Mouse (Mus musculus) heart, embryonic 14.5 days (tissue): Measurements from ENCODE around the gene Gm10447. TPM values are rescaled to one million over a fixed set of nuclear protein-coding genes. Genes with fewer than 3 reads are reported as not detected.
A peak's percentile ranks its signal among the peaks of the same experiment; 100 is the strongest.

Source experiments
- ATAC-seq: fragments of 200-750 bp; cut with Nextera tagmentation; 2 replicates; pipeline ENCODE4 v1.8.0; 2017; ENCODE audit warnings: low read depth, moderate TSS enrichment; ENCODE audit not compliant: insufficient number of reproducible peaks, insufficient read depth, low FRiP score
- H3K27ac ChIP-seq, 2 experiments: fragments of 200-500 bp in 1 of 2; fragments of 300-500 bp in 1 of 2; sonication (generic) in 1 of 2; replicated peaks in 1 of 2; 2 replicates each; pipeline ENCODE4 v1.5.1; 2012 to 2014; ENCODE audit warnings: low read depth in 2 of 2, low read length in 2 of 2, control low read depth in 1 of 2, mild to moderate bottlenecking in 1 of 2, mixed read lengths in 1 of 2; ENCODE audit not compliant: control insufficient read depth in 1 of 2, insufficient read depth in 1 of 2
- H3K27me3 ChIP-seq: fragments of 300-500 bp; sonication (generic); 2 replicates; pipeline ENCODE4 v1.6.1; 2014; ENCODE audit warnings: mild to moderate bottlenecking, low read length, control low read depth; ENCODE audit not compliant: control insufficient read depth, insufficient read depth
- H3K36me3 ChIP-seq: fragments of 300-500 bp; sonication (generic); 2 replicates; pipeline ENCODE4 v1.6.1; 2014; ENCODE audit warnings: mild to moderate bottlenecking, control low read depth, low read length, mixed read lengths; ENCODE audit not compliant: control insufficient read depth, insufficient read depth
- H3K4me1 ChIP-seq, 2 experiments: fragments of 200-500 bp in 1 of 2; fragments of 300-500 bp in 1 of 2; sonication (generic) in 1 of 2; 2 replicates each; pipeline ENCODE4 v1.6.1; 2012 to 2014; ENCODE audit warnings: low read length in 2 of 2, control low read depth in 1 of 2, mixed read lengths in 1 of 2; ENCODE audit not compliant: control insufficient read depth in 2 of 2, insufficient read depth in 2 of 2
- H3K4me2 ChIP-seq: fragments of 300-500 bp; sonication (generic); 2 replicates; pipeline ENCODE4 v1.6.1; 2014; ENCODE audit warnings: mild to moderate bottlenecking, low read length
- H3K4me3 ChIP-seq, 2 experiments: fragments of 200-500 bp in 1 of 2; fragments of 300-500 bp in 1 of 2; sonication (generic) in 1 of 2; 2 replicates each; pipeline ENCODE4 v1.5.1; 2012 to 2014; ENCODE audit warnings: low read length in 2 of 2, mild to moderate bottlenecking in 2 of 2, control low read depth in 1 of 2, low read depth in 1 of 2, moderate library complexity in 1 of 2; ENCODE audit not compliant: control insufficient read depth in 1 of 2, insufficient read depth in 1 of 2
- H3K9ac ChIP-seq: fragments of 300-500 bp; sonication (generic); 2 replicates; pipeline ENCODE4 v1.6.1; 2014; ENCODE audit warnings: mild to moderate bottlenecking, low read length
- H3K9me3 ChIP-seq: fragments of 300-500 bp; sonication (generic); 2 replicates; pipeline ENCODE4 v1.6.1; 2016; ENCODE audit warnings: low read length, control low read depth; ENCODE audit not compliant: control insufficient read depth
- WGBS: fragments of 180-500 bp; shearing (Covaris S2); extraction: QIAGEN DNeasy Blood & Tissue Kit; methylation state at CpG from one replicate; pipeline ENCODE4 v1.1.7; 2014; 5-methylcytosine and 5-hydroxymethylcytosine counted together
- polyA plus RNA-seq: library from polyadenylated mRNA; unstranded; fragments of >200 nt; fragmentation: Nextera tagmentation; extraction: Ambion mirVana; gene quantifications from 2 replicates; pipeline ENCODE4 v1.2.1, GENCODE M21; 2014

The Gm10447 gene
- polyA plus RNA-seq, 1 experiment from 2014 or later = 0.16 TPM

GRCm38 (mm10) chr11:53475620-53476019, 18.7 kb upstream of the Gm10447 start:
- H3K27ac ChIP-seq = no peak overlapping the region
- H3K36me3 ChIP-seq = no peaks in the 10 kb centered on the region
- ATAC-seq = no peak
- H3K27me3 ChIP-seq = peaks cover 66% of the 10 kb centered on the region
- H3K4me1 ChIP-seq = peaks cover under 1 to 17% of the 10 kb centered on the region in 2 experiments; a peak in 3 of 4 replicates
- H3K4me2 ChIP-seq = no peak overlapping the region
- H3K9me3 ChIP-seq = no peaks in the 10 kb centered on the region
- H3K4me3 ChIP-seq = no peak overlapping the region
- WGBS = 33% methylated on average over 8 of the region's 8 CpGs
- no peak overlapping the region for H3K9ac ChIP-seq

GRCm38 (mm10) chr11:53472709-53473108, 15.8 kb upstream of the Gm10447 start:
- Histone ChIP-seq H3K9ac (no peak overlapping the region), H3K4me2 (no peak overlapping the region), H3K9me3 (no peaks in the 10 kb centered on the region), H3K4me1 (peaks cover 3 to 4% of the 10 kb centered on the region in 2 experiments; a peak in 1 of 4 replicates), H3K4me3 (no peak overlapping the region), H3K36me3 (no peaks in the 10 kb centered on the region), H3K27me3 (peaks cover 38% of the 10 kb centered on the region), H3K27ac (no peak overlapping the region)
- 69% methylated on average over 3 of the region's 3 CpGs for WGBS
- no peak for ATAC-seq

GRCm38 (mm10) chr11:53469968-53470695, 13.2 kb upstream of the Gm10447 start, which contains the start of gene Gm9837:
Gene Gm9837 (minus strand): TSS chr11:53470479.
- Histone ChIP-seq H3K9ac (no peak within 1 kb of the TSS), H3K9me3 (no peaks in the 10 kb centered on the region), H3K4me3 (peak within 1 kb of the TSS; percentile 16; a peak in 2 of 4 replicates), H3K27ac (peak within 1 kb of the TSS in 1 of 2 experiments; percentile 54; a peak in 1 of 4 replicates), H3K27me3 (peaks cover 32% of the 10 kb centered on the region), H3K4me1 (peaks cover 6 to 12% of the 10 kb centered on the region in 2 experiments; a peak in 2 of 4 replicates), H3K4me2 (peak within 1 kb of the TSS; percentile 56), H3K36me3 (no peaks in the 10 kb centered on the region)
- ATAC-seq = peak; percentile 68; the same call in 1 of the 2 replicates
- WGBS = 3% methylated on average over 29 of the region's 29 CpGs

- Histone ChIP-seq H3K9ac (no peak overlapping the region), H3K4me1 (peaks cover 6 to 12% of the 10 kb centered on the region in 2 experiments; a peak in 2 of 4 replicates), H3K9me3 (no peaks in the 10 kb centered on the region), H3K4me3 (peak overlapping the region; percentile 16; a peak in 1 of 4 replicates), H3K27ac (no peak overlapping the region), H3K27me3 (peaks cover 32% of the 10 kb centered on the region), H3K4me2 (peak overlapping the region; percentile 56), H3K36me3 (no peaks in the 10 kb centered on the region)
- 37% methylated on average over 16 of the region's 16 CpGs for WGBS
- ATAC-seq = no peak
Measured at GRCm38 (mm10) chr11:53469294-53469967, 12.5 kb upstream of the Gm10447 start.

GRCm38 (mm10) chr11:53466231-53466971, 9.5 kb upstream of the Gm10447 start:
- 6% methylated on average over 40 of the region's 40 CpGs for WGBS
- H3K9me3 ChIP-seq = no peaks in the 10 kb centered on the region
- ATAC-seq = 0 out of 2 replicates have a peak, but pooled peaks have one; percentile 29

GRCm38 (mm10) chr11:53463551-53464424, 6.9 kb upstream of the Gm10447 start:
- Histone ChIP-seq H3K9ac (peak overlapping the region; percentile 56), H3K27me3 (peaks cover 55% of the 10 kb centered on the region), H3K4me3 (peak overlapping the region; percentile 38 to 43), H3K4me1 (peaks cover 3 to 13% of the 10 kb centered on the region in 2 experiments; a peak in 2 of 4 replicates), H3K9me3 (no peaks in the 10 kb centered on the region), H3K27ac (no peak overlapping the region), H3K36me3 (no peaks in the 10 kb centered on the region), H3K4me2 (peak overlapping the region; percentile 87)
- WGBS = 8% methylated on average over 55 of the region's 55 CpGs
- ATAC-seq = no peak

More at GRCm38 (mm10) chr11:53466231-53466971, 9.5 kb upstream of the Gm10447 start:
- Histone ChIP-seq H3K27me3 (peaks cover 50% of the 10 kb centered on the region), H3K27ac (no peak overlapping the region), H3K4me3 (peak overlapping the region; percentile 26 to 33; a peak in 3 of 4 replicates), H3K4me1 (peaks cover 6 to 17% of the 10 kb centered on the region in 2 experiments; a peak in 2 of 4 replicates), H3K4me2 (peak overlapping the region; percentile 65), H3K36me3 (no peaks in the 10 kb centered on the region), H3K9ac (peak overlapping the region; percentile 44; the same call in 1 of the 2 replicates)
